Mouse (Mus musculus) cerebellum, adult 9-11 months (tissue): ENCODE results near the gene Dync2li1.

ENCODE experiments used
- DNase-seq: peaks from one replicate; pipeline ENCODE4 v3.0.0; 2022

Gene Dync2li1

GRCm38 (mm10) chr17:84650302-84651017 lies 24.2 kb downstream of the Dync2li1 start:
- no peak for DNase-seq

- DNase-seq, result no peak
Measured at GRCm38 (mm10) chr17:84653544-84653943, 27.2 kb downstream of the Dync2li1 start.

GRCm38 (mm10) chr17:84656205-84656604 lies 29.9 kb downstream of the Dync2li1 start:
- no peak for DNase-seq

GRCm38 (mm10) chr17:84656653-84657421 lies 30.5 kb downstream of the Dync2li1 start:
- DNase-seq, result no peak

GRCm38 (mm10) chr17:84657422-84657732 lies 31.1 kb downstream of the Dync2li1 start:
- DNase-seq, result no peak

GRCm38 (mm10) chr17:84657782-84658181 lies 31.5 kb downstream of the Dync2li1 start:
- DNase-seq, result no peak

- no peak for DNase-seq
Measured at GRCm38 (mm10) chr17:84658195-84658594, 31.9 kb downstream of the Dync2li1 start.

- DNase-seq, result no peak
Measured at GRCm38 (mm10) chr17:84658951-84659350, 32.7 kb downstream of the Dync2li1 start.

- DNase-seq, result no peak
Measured at GRCm38 (mm10) chr17:84665053-84665452, 38.8 kb downstream of the Dync2li1 start.

- DNase-seq, result no peak
Measured at GRCm38 (mm10) chr17:84665691-84666090, 39.4 kb downstream of the Dync2li1 start.

- DNase-seq, result no peak
Measured at GRCm38 (mm10) chr17:84667848-84668247, 41.6 kb downstream of the Dync2li1 start.

GRCm38 (mm10) chr17:84672376-84673369 lies 46.4 kb downstream of the Dync2li1 start:
- DNase-seq, result no peak

GRCm38 (mm10) chr17:84674048-84674447 lies 47.8 kb downstream of the Dync2li1 start:
- no peak for DNase-seq

- no peak for DNase-seq
Measured at GRCm38 (mm10) chr17:84675204-84675603, 48.9 kb downstream of the Dync2li1 start.

GRCm38 (mm10) chr17:84675951-84676366 lies 49.7 kb downstream of the Dync2li1 start, which contains the start of gene Abcg8:
Abcg8 (plus strand) TSS chr17:84676302.
- DNase-seq, result no peak

- no peak for DNase-seq
Measured at GRCm38 (mm10) chr17:84677595-84677994, 51.3 kb downstream of the Dync2li1 start.

- no peak for DNase-seq
Measured at GRCm38 (mm10) chr17:84681670-84682069, 55.4 kb downstream of the Dync2li1 start.

- no peak for DNase-seq
Measured at GRCm38 (mm10) chr17:84682734-84683717, 56.7 kb downstream of the Dync2li1 start, which contains the start of gene Abcg5. Abcg5 (minus strand) TSS chr17:84683011.

GRCm38 (mm10) chr17:84684284-84684683 lies 58.0 kb downstream of the Dync2li1 start:
- no peak for DNase-seq

- DNase-seq, result no peak
Measured at GRCm38 (mm10) chr17:84685286-84685685, 59.0 kb downstream of the Dync2li1 start.

GRCm38 (mm10) chr17:84687994-84688393 lies 61.7 kb downstream of the Dync2li1 start:
- no peak for DNase-seq

- DNase-seq, result no peak
Measured at GRCm38 (mm10) chr17:84688834-84689233, 62.5 kb downstream of the Dync2li1 start.
